Comparison of ENCODE assay signal across 10 mouse cellular contexts in genomic region chr8:128528591-128529383, GRCm38 (mm10).
A peak's percentile ranks its signal among the peaks of the same experiment; 100 is the strongest.
DNase-seq lines count a peak whose midpoint lies in the region; ATAC-seq and TF ChIP-seq lines count a peak whose summit lies in the region.
"Had no signal": no experiment of that assay in that cellular context is flagged by ENCODE, and none has a peak within 500 bp of the region (broad histone marks: within the 10 kb centered on the region; RNA-seq: fewer than 3 reads in every experiment).

No protein-coding gene starts in this region.

- no peak overlapping the region for H3K4me3 ChIP-seq in embryonic facial prominence, embryonic 11.5 days (ENCODE audit: low read depth, low read length)
- no peak overlapping the region for H3K4me3 ChIP-seq in hindbrain, embryonic 14.5 days (replicated peaks; ENCODE audit: low read length)
- H3K4me3 ChIP-seq in stomach, postnatal 0 days (ENCODE audit: low read depth, low read length): no peak overlapping the region
- no peak overlapping the region for H3K4me3 ChIP-seq in left cerebral cortex, adult 2 months

- no peaks in the 10 kb centered on the region for H3K27me3 ChIP-seq in embryonic facial prominence, embryonic 11.5 days (ENCODE audit: control insufficient read depth, insufficient read depth, low read length)
- H3K27me3 ChIP-seq in hindbrain, embryonic 14.5 days (ENCODE audit: control insufficient read depth, insufficient read depth, low read length): no peaks in the 10 kb centered on the region
- H3K27me3 ChIP-seq in stomach, postnatal 0 days (ENCODE audit: control insufficient read depth, insufficient read depth, low read length): no peaks in the 10 kb centered on the region

- TF ChIP-seq CTCF in stomach, postnatal 0 days (IDR thresholded peaks at IDR 0.05; ENCODE audit: low read depth): no peak
- no peak for TF ChIP-seq CTCF in left cerebral cortex, adult 2 months (IDR thresholded peaks at IDR 0.05)

- peaks cover 2% of the 10 kb centered on the region; the same call in 1 of the 2 replicates for H3K4me1 ChIP-seq in embryonic facial prominence, embryonic 11.5 days (ENCODE audit: control insufficient read depth, insufficient read depth, low read length)
- H3K4me1 ChIP-seq in hindbrain, embryonic 14.5 days (replicated peaks; ENCODE audit: control insufficient read depth, insufficient read depth, low read length): peaks cover 13% of the 10 kb centered on the region; the same call in 1 of the 2 replicates
- no peaks in the 10 kb centered on the region for H3K4me1 ChIP-seq in stomach, postnatal 0 days (replicated peaks; ENCODE audit: control insufficient read depth, insufficient read depth)

- no peak overlapping the region; the same call in 1 of the 2 replicates for H3K4me2 ChIP-seq in embryonic facial prominence, embryonic 11.5 days (ENCODE audit: low read depth, low read length)
- peak overlapping the region; percentile 21; the same call in 1 of the 2 replicates for H3K4me2 ChIP-seq in hindbrain, embryonic 14.5 days (replicated peaks)
- no peak overlapping the region for H3K4me2 ChIP-seq in stomach, postnatal 0 days (replicated peaks; ENCODE audit: low read depth)
- H3K4me2 ChIP-seq: liver, embryonic 11.5 days had no signal

- 22% methylated on average over 8 of the region's 8 CpGs for WGBS in embryonic facial prominence, embryonic 11.5 days
- 8% methylated on average over 8 of the region's 8 CpGs for WGBS in hindbrain, embryonic 14.5 days
- 63% methylated on average over 8 of the region's 8 CpGs for WGBS in stomach, postnatal 0 days

- H3K27ac ChIP-seq in embryonic facial prominence, embryonic 11.5 days (replicated peaks; ENCODE audit: low read depth, low read length): no peak overlapping the region
- H3K27ac ChIP-seq in hindbrain, embryonic 14.5 days: peak overlapping the region; percentile 74
- no peak overlapping the region for H3K27ac ChIP-seq in stomach, postnatal 0 days (replicated peaks)
- no peak overlapping the region for H3K27ac ChIP-seq in left cerebral cortex, adult 2 months

- H3K9ac ChIP-seq in embryonic facial prominence, embryonic 11.5 days (replicated peaks; ENCODE audit: low read length): no peak overlapping the region
- H3K9ac ChIP-seq in hindbrain, embryonic 14.5 days: no peak overlapping the region
- no peak overlapping the region for H3K9ac ChIP-seq in stomach, postnatal 0 days (ENCODE audit: low read length)

- H3K9me3 ChIP-seq in embryonic facial prominence, embryonic 11.5 days (replicated peaks; ENCODE audit: control insufficient read depth, low read length): no peaks in the 10 kb centered on the region
- no peaks in the 10 kb centered on the region for H3K9me3 ChIP-seq in hindbrain, embryonic 14.5 days (ENCODE audit: control insufficient read depth, low read length)
- no peaks in the 10 kb centered on the region for H3K9me3 ChIP-seq in stomach, postnatal 0 days (ENCODE audit: control insufficient read depth, low read length)

- intact Hi-C loops in left cerebral cortex, adult 2 months (cut with DNase I): no loop called here

- peak; percentile 86 for ATAC-seq in embryonic facial prominence, embryonic 11.5 days (replicated peaks; ENCODE audit: insufficient number of reproducible peaks, low FRiP score, low TSS enrichment, low read depth)
- peak; percentile 92 for ATAC-seq in hindbrain, embryonic 14.5 days (ENCODE audit: low FRiP score)
- ATAC-seq in stomach, postnatal 0 days (ENCODE audit: low FRiP score, low TSS enrichment): no peak

- peak; percentile 8 to 15 for DNase-seq in cerebellum, postnatal 14 days
- no peak for DNase-seq in cerebellum, adult 11 months
- DNase-seq in embryonic facial prominence, embryonic 11.5 days (ENCODE audit: low spot score): peak; percentile 49
- peak; percentile 65 for DNase-seq in hindbrain, embryonic 14.5 days (ENCODE audit: low spot score)
- peak; percentile 25 for DNase-seq in neural tube, embryonic 10.5 days (ENCODE audit: extremely low spot score, low spot score)
- DNase-seq in stomach, postnatal 0 days (ENCODE audit: low spot score): no peak
- DNase-seq in left cerebral cortex, adult 2 months (ENCODE audit: extremely low spot score in 1 of 2, low spot score in 2 of 2): no peak
- DNase-seq in kidney, adult 8-10 months: no peak
- DNase-seq: lung, postnatal 4 days had no signal

- no peak for TF ChIP-seq EP300 in stomach, postnatal 0 days (optimal IDR thresholded peaks at IDR 0.05)

- H3K36me3 ChIP-seq in embryonic facial prominence, embryonic 11.5 days (replicated peaks; ENCODE audit: control insufficient read depth, insufficient read depth, low read depth, low read length): no peaks in the 10 kb centered on the region
- no peaks in the 10 kb centered on the region for H3K36me3 ChIP-seq in hindbrain, embryonic 14.5 days (replicated peaks; ENCODE audit: control insufficient read depth, insufficient read depth)
- no peaks in the 10 kb centered on the region for H3K36me3 ChIP-seq in stomach, postnatal 0 days (ENCODE audit: control insufficient read depth, insufficient read depth, low read length)

Comparison
In these comparisons a context has a peak if more than half of its experiments do, and no peak if none do; other contexts are left out.
1. DNase-seq: peak in cerebellum, postnatal 14 days (2 of 2), embryonic facial prominence, embryonic 11.5 days (single experiment), hindbrain, embryonic 14.5 days (single experiment) and neural tube, embryonic 10.5 days (single experiment); none in cerebellum, adult 11 months (single experiment), stomach, postnatal 0 days (single experiment), left cerebral cortex, adult 2 months (0 of 2) and kidney, adult 8-10 months (0 of 2).